Mouse (Mus musculus): Measurements from ENCODE around the gene Zfp583. TPM values are rescaled to one million over a fixed set of nuclear protein-coding genes. Genes with fewer than 3 reads are reported as not detected.
"Not testable (repeated sequence)": the region's sequence is repeated elsewhere in the genome, so short reads cannot be mapped to it uniquely, and the experiment has no call there.

Zfp583 gene
- polyA plus RNA-seq (2012; rRNA removed): 0.82 and 0.99 TPM in 2 replicates

DNA sequence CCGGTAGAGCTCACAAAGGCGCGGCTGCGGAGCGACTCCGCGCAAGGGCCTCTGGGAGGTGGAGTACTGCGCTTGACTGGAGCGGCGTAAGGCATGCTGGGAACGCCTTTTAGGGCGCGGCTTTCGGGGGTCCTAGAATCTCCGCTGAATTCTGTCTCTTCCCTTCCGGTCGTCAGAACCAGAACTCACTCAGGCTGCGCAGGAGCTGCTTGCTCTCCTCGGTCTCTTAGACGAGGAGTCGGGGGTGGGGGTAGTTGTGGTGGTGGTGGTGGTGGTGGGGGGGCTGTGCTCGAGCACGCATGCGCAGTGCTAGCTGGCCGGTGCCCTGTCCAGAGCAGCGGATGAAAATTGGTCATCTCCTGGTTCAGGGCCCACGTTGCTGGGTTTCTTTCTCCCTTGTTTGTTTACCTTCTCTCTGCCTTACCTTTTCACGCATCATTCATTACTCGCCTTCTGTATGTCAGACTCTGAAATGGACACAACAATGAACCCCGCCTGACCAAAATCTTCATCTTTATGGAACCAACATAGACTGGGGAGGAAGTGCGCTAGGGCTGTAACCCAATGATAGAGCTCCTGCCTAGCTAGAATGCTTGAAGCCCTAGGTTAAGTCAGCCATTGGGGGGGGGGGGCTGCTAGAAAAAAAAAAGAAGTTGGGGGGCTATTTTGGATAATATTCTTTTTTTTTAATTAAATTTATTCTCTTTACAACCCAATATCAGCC is at the start of gene Zfp583:
Gene Zfp583, minus strand, starts transcription at position 53 of the 724 bp plus-strand sequence.
- Histone ChIP-seq H3K36me3 (ENCODE audit: control insufficient read depth, insufficient read depth, low read length) (no peaks in the 10 kb centered on the region), H3K27ac (ENCODE audit: control insufficient read depth, insufficient read depth, low read length) (no peak within 1 kb of the TSS), H3K4me1 (replicated peaks; ENCODE audit: control insufficient read depth, insufficient read depth, low read length) (peaks cover 4% of the 10 kb centered on the region; the same call in 1 of the 2 replicates), H3K4me3 (ENCODE audit: control insufficient read depth, insufficient read depth, low read length) (peak within 1 kb of the TSS; percentile 74), H3K27me3 (ENCODE audit: control insufficient read depth, insufficient read depth, low read length) (no peaks in the 10 kb centered on the region)
- peak; percentile 85 for DNase-seq
- TF ChIP-seq POLR2A (IDR thresholded peaks at IDR 0.05; ENCODE audit: control insufficient read depth, extremely low read depth, insufficient read depth, low read length, poor library complexity): no peak
- 0 out of 2 replicates have a peak, but pooled peaks have one; percentile 38 for TF ChIP-seq CTCF (IDR thresholded peaks at IDR 0.05; ENCODE audit: borderline replicate concordance, control insufficient read depth, extremely low read depth, insufficient read depth, low read length, poor library complexity)
- 9% methylated on average over 31 of the region's 31 CpGs for WGBS

DNA sequence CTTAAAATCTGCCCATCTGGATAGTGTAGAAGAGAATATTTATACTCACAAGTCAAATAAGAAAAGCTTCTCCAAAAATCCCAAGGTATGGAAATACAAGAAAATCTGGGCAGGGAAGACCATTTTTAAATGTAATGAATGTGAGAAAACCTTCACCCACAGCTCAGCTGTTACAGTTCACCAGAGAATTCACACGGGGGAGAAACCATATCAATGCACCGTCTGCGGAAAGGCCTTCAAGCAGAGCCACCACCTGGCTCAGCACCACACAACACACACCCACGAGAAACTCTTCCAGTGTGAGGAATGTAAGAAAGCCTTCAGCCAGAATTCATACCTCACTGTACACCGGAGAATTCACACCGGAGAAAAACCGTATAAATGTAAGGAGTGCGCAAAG is 47.4 kb upstream of the Zfp583 start:
- H3K27me3 ChIP-seq (ENCODE audit: control insufficient read depth, insufficient read depth, low read length): no peaks in the 10 kb centered on the region
- no peak for TF ChIP-seq CTCF (IDR thresholded peaks at IDR 0.05; ENCODE audit: borderline replicate concordance, control insufficient read depth, extremely low read depth, insufficient read depth, low read length, poor library complexity)
- no peak for TF ChIP-seq POLR2A (IDR thresholded peaks at IDR 0.05; ENCODE audit: control insufficient read depth, extremely low read depth, insufficient read depth, low read length, poor library complexity)
- peaks cover 8% of the 10 kb centered on the region for H3K4me1 ChIP-seq (replicated peaks; ENCODE audit: control insufficient read depth, insufficient read depth, low read length)
- WGBS: 93% methylated on average over 8 of the region's 8 CpGs
- H3K36me3 ChIP-seq (ENCODE audit: control insufficient read depth, insufficient read depth, low read length): no peaks in the 10 kb centered on the region
- no peak overlapping the region for H3K27ac ChIP-seq (ENCODE audit: control insufficient read depth, insufficient read depth, low read length)
- DNase-seq: no peak
- H3K4me3 ChIP-seq (ENCODE audit: control insufficient read depth, insufficient read depth, low read length): no peak overlapping the region

DNA sequence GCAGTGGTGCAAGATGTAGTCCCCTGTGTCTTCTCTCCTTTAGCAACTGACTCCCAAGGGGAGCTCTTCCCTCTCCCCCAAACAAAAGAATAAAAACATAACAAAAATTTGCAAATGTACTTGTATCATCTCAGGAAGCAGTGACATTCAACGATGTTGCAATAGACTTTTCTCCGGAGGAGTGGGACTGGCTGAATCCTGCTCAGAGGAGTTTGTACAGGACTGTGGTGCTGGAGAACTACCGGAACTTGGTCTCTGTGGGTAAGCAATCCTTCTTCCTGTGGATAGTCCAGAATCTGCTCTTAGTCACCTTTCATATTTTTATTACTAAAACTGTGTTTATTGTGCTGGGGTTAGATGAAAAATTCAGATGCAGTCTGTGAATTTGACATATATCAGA is 41.9 kb upstream of the Zfp583 start:
- 94% methylated on average over 3 of the region's 3 CpGs for WGBS
- no peak for TF ChIP-seq CTCF (IDR thresholded peaks at IDR 0.05; ENCODE audit: borderline replicate concordance, control insufficient read depth, extremely low read depth, insufficient read depth, low read length, poor library complexity)
- no peak for TF ChIP-seq POLR2A (IDR thresholded peaks at IDR 0.05; ENCODE audit: control insufficient read depth, extremely low read depth, insufficient read depth, low read length, poor library complexity)
- H3K4me1 ChIP-seq (replicated peaks; ENCODE audit: control insufficient read depth, insufficient read depth, low read length): no peaks in the 10 kb centered on the region
- no peak overlapping the region for H3K4me3 ChIP-seq (ENCODE audit: control insufficient read depth, insufficient read depth, low read length)
- no peak overlapping the region for H3K27ac ChIP-seq (ENCODE audit: control insufficient read depth, insufficient read depth, low read length)
- H3K27me3 ChIP-seq (ENCODE audit: control insufficient read depth, insufficient read depth, low read length): no peaks in the 10 kb centered on the region
- H3K36me3 ChIP-seq (ENCODE audit: control insufficient read depth, insufficient read depth, low read length): no peaks in the 10 kb centered on the region
- no peak for DNase-seq

DNA sequence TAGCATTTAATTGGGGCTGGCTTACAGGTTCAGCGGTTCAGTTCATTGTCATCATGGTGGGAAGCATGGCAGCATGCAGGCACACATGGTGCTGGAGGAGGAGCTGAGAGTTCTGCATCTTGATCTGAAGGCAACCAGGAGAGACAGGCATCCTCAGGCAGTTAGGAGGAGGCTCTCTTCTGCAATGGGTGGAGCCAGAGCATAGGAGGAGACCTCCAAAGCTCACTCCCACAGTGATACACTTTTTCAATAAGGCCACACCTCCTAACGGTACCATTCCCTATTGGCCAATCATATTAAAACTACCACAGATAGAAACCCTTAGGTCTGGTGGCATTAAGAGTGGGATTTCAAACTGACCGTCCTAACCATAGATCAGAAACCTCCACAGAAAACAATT is 38.4 kb upstream of the Zfp583 start:
- no peak for DNase-seq
- TF ChIP-seq CTCF (IDR thresholded peaks at IDR 0.05; ENCODE audit: borderline replicate concordance, control insufficient read depth, extremely low read depth, insufficient read depth, low read length, poor library complexity) (no peak), POLR2A (IDR thresholded peaks at IDR 0.05; ENCODE audit: control insufficient read depth, extremely low read depth, insufficient read depth, low read length, poor library complexity) (no peak)
- no peaks in the 10 kb centered on the region for H3K27me3 ChIP-seq (ENCODE audit: control insufficient read depth, insufficient read depth, low read length)
- no peak overlapping the region for H3K27ac ChIP-seq (ENCODE audit: control insufficient read depth, insufficient read depth, low read length)
- H3K4me3 ChIP-seq (ENCODE audit: control insufficient read depth, insufficient read depth, low read length): no peak overlapping the region
- H3K4me1 ChIP-seq (replicated peaks; ENCODE audit: control insufficient read depth, insufficient read depth, low read length): no peaks in the 10 kb centered on the region
- WGBS: 95% methylated on average over 3 of the region's 3 CpGs
- no peaks in the 10 kb centered on the region for H3K36me3 ChIP-seq (ENCODE audit: control insufficient read depth, insufficient read depth, low read length)

DNA sequence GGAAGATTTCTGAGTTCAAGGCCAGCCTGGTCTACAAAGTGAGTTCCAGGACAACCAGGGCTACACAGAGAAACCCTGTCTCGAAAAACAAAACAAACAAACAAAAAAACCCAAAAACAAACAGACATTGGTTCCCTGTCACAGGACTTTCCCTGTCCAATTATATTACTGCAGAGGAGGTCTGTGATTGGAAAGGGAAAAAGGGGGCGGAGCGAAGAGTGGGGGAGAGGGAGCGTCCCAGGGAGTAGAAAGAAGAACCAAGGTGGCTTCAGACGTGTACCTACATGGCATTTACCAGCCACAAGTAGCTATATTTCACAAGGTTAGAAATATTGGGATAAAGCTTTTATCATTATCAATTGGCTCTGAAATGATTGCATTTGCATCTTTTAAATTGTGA is 37.1 kb upstream of the Zfp583 start:
- WGBS: 94% methylated on average over 5 of the region's 5 CpGs
- H3K27me3 ChIP-seq (ENCODE audit: control insufficient read depth, insufficient read depth, low read length): not testable (repeated sequence)

DNA sequence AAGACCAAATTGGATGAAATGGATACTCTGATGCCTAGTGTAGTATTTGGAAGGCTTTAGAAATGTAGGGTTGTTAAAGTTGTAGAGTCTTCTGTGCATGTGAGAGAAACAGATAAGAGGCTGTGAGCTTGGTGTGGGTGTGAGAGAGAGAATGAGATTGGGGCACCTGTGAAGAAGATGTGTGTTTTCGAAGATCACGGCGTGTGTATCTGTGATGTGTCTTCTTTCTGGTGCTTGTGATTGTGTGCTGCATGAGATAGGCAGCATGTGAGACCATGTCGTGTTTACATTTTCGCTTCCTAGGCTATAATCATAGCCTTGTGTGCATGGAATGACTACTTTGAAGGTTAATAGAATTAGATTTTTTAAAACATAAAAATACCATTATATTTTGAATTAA is 36.1 kb upstream of the Zfp583 start:
- H3K27me3 ChIP-seq (ENCODE audit: control insufficient read depth, insufficient read depth, low read length): no peaks in the 10 kb centered on the region
- no peak overlapping the region for H3K4me3 ChIP-seq (ENCODE audit: control insufficient read depth, insufficient read depth, low read length)
- TF ChIP-seq CTCF (IDR thresholded peaks at IDR 0.05; ENCODE audit: borderline replicate concordance, control insufficient read depth, extremely low read depth, insufficient read depth, low read length, poor library complexity): no peak
- TF ChIP-seq POLR2A (IDR thresholded peaks at IDR 0.05; ENCODE audit: control insufficient read depth, extremely low read depth, insufficient read depth, low read length, poor library complexity): no peak
- no peak for DNase-seq
- H3K36me3 ChIP-seq (ENCODE audit: control insufficient read depth, insufficient read depth, low read length): no peaks in the 10 kb centered on the region
- H3K4me1 ChIP-seq (replicated peaks; ENCODE audit: control insufficient read depth, insufficient read depth, low read length): peaks cover 3% of the 10 kb centered on the region
- 98% methylated on average over 5 of the region's 5 CpGs for WGBS
- no peak overlapping the region for H3K27ac ChIP-seq (ENCODE audit: control insufficient read depth, insufficient read depth, low read length)

More for the DNA sequence above, 37.1 kb upstream of the Zfp583 start:
- not testable (repeated sequence) for H3K4me3 ChIP-seq (ENCODE audit: control insufficient read depth, insufficient read depth, low read length); H3K27ac ChIP-seq (ENCODE audit: control insufficient read depth, insufficient read depth, low read length); H3K4me1 ChIP-seq (replicated peaks; ENCODE audit: control insufficient read depth, insufficient read depth, low read length); H3K36me3 ChIP-seq (ENCODE audit: control insufficient read depth, insufficient read depth, low read length); DNase-seq

DNA sequence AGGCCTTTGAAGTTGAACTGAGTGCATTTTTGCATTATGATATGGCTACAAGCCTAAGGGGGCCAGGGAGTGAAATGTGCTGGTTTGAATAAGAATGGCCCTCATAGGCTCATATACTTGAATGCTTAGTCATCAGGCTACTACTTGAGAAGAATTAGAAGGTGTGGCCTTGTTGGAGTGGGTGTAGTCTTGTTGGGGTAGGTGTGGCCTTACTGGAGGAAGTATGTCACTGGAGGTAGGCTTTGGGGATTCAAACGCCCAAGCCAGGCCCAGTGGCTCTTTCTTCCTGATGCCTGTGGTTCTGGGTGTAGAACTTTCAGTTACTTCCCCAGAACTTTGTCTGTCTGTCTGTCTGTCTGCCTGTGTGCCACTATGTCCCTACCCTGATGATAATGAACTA is 33.7 kb upstream of the Zfp583 start:
- 82% methylated on average over 1 of the region's 1 CpGs for WGBS
- Histone ChIP-seq H3K36me3 (ENCODE audit: control insufficient read depth, insufficient read depth, low read length) (no peaks in the 10 kb centered on the region), H3K4me3 (ENCODE audit: control insufficient read depth, insufficient read depth, low read length) (no peak overlapping the region), H3K4me1 (replicated peaks; ENCODE audit: control insufficient read depth, insufficient read depth, low read length) (peaks cover 3% of the 10 kb centered on the region), H3K27me3 (ENCODE audit: control insufficient read depth, insufficient read depth, low read length) (no peaks in the 10 kb centered on the region), H3K27ac (ENCODE audit: control insufficient read depth, insufficient read depth, low read length) (no peak overlapping the region)
- DNase-seq: no peak
- no peak for TF ChIP-seq CTCF (IDR thresholded peaks at IDR 0.05; ENCODE audit: borderline replicate concordance, control insufficient read depth, extremely low read depth, insufficient read depth, low read length, poor library complexity)
- TF ChIP-seq POLR2A (IDR thresholded peaks at IDR 0.05; ENCODE audit: control insufficient read depth, extremely low read depth, insufficient read depth, low read length, poor library complexity): no peak

Data from thymus, adult 2 months (tissue).